Mouse (Mus musculus) heart, embryonic 12.5 days (tissue): ENCODE data around the gene Rpl4. TPM values are rescaled to one million over a fixed set of nuclear protein-coding genes. Genes with fewer than 3 reads are reported as not detected.
"Not testable (repeated sequence)": the region's sequence is repeated elsewhere in the genome, so short reads cannot be mapped to it uniquely, and the experiment has no call there.

Experiments used
- ATAC-seq: fragments of 200-750 bp; cut with Nextera tagmentation; 2 replicates; pipeline ENCODE4 v1.8.0; 2017; ENCODE audit warnings: moderate TSS enrichment, moderate library complexity; ENCODE audit not compliant: insufficient number of reproducible peaks, low FRiP score
- H3K27ac ChIP-seq: fragments of 300-500 bp; sonication (generic); 2 replicates; pipeline ENCODE4 v1.5.1; 2016; ENCODE audit warnings: mild to moderate bottlenecking, moderate library complexity; ENCODE audit not compliant: poor library complexity, severe bottlenecking
- H3K27me3 ChIP-seq: fragments of 300-500 bp; sonication (generic); replicated peaks from 2 replicates; pipeline ENCODE4 v1.6.1; 2016; ENCODE audit warnings: mild to moderate bottlenecking, moderate library complexity
- H3K36me3 ChIP-seq: fragments of 300-500 bp; sonication (generic); 2 replicates; pipeline ENCODE4 v1.6.1; 2016; ENCODE audit warnings: mild to moderate bottlenecking, moderate library complexity
- H3K4me1 ChIP-seq: fragments of 300-500 bp; sonication (generic); replicated peaks from 2 replicates; pipeline ENCODE4 v1.6.1; 2016; ENCODE audit warnings: mild to moderate bottlenecking
- H3K4me2 ChIP-seq: fragments of 300-500 bp; sonication (generic); 2 replicates; pipeline ENCODE4 v1.6.1; 2016; ENCODE audit warnings: mild to moderate bottlenecking, moderate library complexity
- H3K4me3 ChIP-seq: fragments of 300-500 bp; sonication (generic); 2 replicates; pipeline ENCODE4 v1.5.1; 2016; ENCODE audit warnings: mild to moderate bottlenecking
- H3K9ac ChIP-seq: fragments of 300-500 bp; sonication (generic); 2 replicates; pipeline ENCODE4 v1.6.1; 2016; ENCODE audit warnings: mild to moderate bottlenecking, moderate library complexity
- H3K9me3 ChIP-seq: fragments of 300-500 bp; sonication (generic); replicated peaks from 2 replicates; pipeline ENCODE4 v1.6.1; 2016; ENCODE audit warnings: mild to moderate bottlenecking, moderate library complexity
- WGBS: fragments of 180-500 bp; shearing (Covaris S2); methylation state at CpG from one replicate; pipeline ENCODE4 v1.1.7; 2016; 5-methylcytosine and 5-hydroxymethylcytosine counted together
- polyA plus RNA-seq: library from polyadenylated mRNA; unstranded; fragments of >200 nt; fragmentation: Nextera tagmentation; extraction: Ambion mirVana; gene quantifications from 2 replicates; pipeline ENCODE4 v1.2.1, GENCODE M21; 2016

Rpl4 gene
- polyA plus RNA-seq, 1 experiment from 2014 or later, result 801 TPM

GRCm38 (mm10) chr9:64198068-64198762 lies 25.0 kb downstream of the Rpl4 start:
- H3K9ac ChIP-seq, result no peak overlapping the region
- WGBS, result 92% methylated on average over 5 of the region's 5 CpGs
- H3K36me3 ChIP-seq, result peaks cover 46% of the 10 kb centered on the region
- H3K4me2 ChIP-seq, result no peak overlapping the region
- no peak overlapping the region for H3K4me3 ChIP-seq
- no peaks in the 10 kb centered on the region for H3K27me3 ChIP-seq
- 0 out of 2 replicates have a peak, but pooled peaks cover 6% of the 10 kb centered on the region for H3K4me1 ChIP-seq
- no peak for ATAC-seq
- H3K9me3 ChIP-seq, result no peaks in the 10 kb centered on the region
- no peak overlapping the region for H3K27ac ChIP-seq

GRCm38 (mm10) chr9:64198763-64199418 lies 25.7 kb downstream of the Rpl4 start:
- not testable (repeated sequence) for H3K4me1 ChIP-seq, H3K9me3 ChIP-seq, H3K27ac ChIP-seq, H3K9ac ChIP-seq, H3K4me3 ChIP-seq, H3K27me3 ChIP-seq, ATAC-seq, H3K4me2 ChIP-seq
- H3K36me3 ChIP-seq, result peaks cover 46% of the 10 kb centered on the region
- WGBS, result 64% methylated on average over 7 of the region's 7 CpGs

- H3K4me2 ChIP-seq, result no peak overlapping the region
- H3K27me3 ChIP-seq, result no peaks in the 10 kb centered on the region
- no peak overlapping the region for H3K27ac ChIP-seq
- H3K9me3 ChIP-seq, result no peaks in the 10 kb centered on the region
- H3K36me3 ChIP-seq, result peaks cover 51% of the 10 kb centered on the region
- WGBS, result 68% methylated on average over 2 of the region's 2 CpGs
- no peak overlapping the region for H3K9ac ChIP-seq
- 0 out of 2 replicates have a peak, but pooled peaks cover 6% of the 10 kb centered on the region for H3K4me1 ChIP-seq
- no peak for ATAC-seq
- H3K4me3 ChIP-seq, result no peak overlapping the region
Observed at GRCm38 (mm10) chr9:64199897-64200296, 26.7 kb downstream of the Rpl4 start.

GRCm38 (mm10) chr9:64202331-64202730 lies 29.2 kb downstream of the Rpl4 start:
- Histone ChIP-seq H3K4me3 (no peak overlapping the region), H3K9ac (no peak overlapping the region), H3K4me1 (no peaks in the 10 kb centered on the region), H3K36me3 (peaks cover 68% of the 10 kb centered on the region), H3K4me2 (no peak overlapping the region), H3K9me3 (no peaks in the 10 kb centered on the region), H3K27me3 (no peaks in the 10 kb centered on the region), H3K27ac (no peak overlapping the region)
- ATAC-seq, result no peak

GRCm38 (mm10) chr9:64202866-64203265 lies 29.7 kb downstream of the Rpl4 start:
- no peak for ATAC-seq
- Histone ChIP-seq H3K4me1 (0 out of 2 replicates have a peak, but pooled peaks cover 2% of the 10 kb centered on the region), H3K9ac (no peak overlapping the region), H3K36me3 (peaks cover 63% of the 10 kb centered on the region), H3K9me3 (no peaks in the 10 kb centered on the region), H3K27me3 (no peaks in the 10 kb centered on the region), H3K4me3 (no peak overlapping the region), H3K4me2 (no peak overlapping the region), H3K27ac (no peak overlapping the region)

GRCm38 (mm10) chr9:64207509-64208084 lies 34.4 kb downstream of the Rpl4 start:
- no peak for ATAC-seq
- H3K9ac ChIP-seq, result no peak overlapping the region
- 64% methylated on average over 3 of the region's 3 CpGs for WGBS

GRCm38 (mm10) chr9:64214452-64214851 lies 41.3 kb downstream of the Rpl4 start:
- Histone ChIP-seq H3K4me2 (no peak overlapping the region), H3K27ac (no peak overlapping the region), H3K9me3 (no peaks in the 10 kb centered on the region), H3K4me1 (peaks cover 20% of the 10 kb centered on the region), H3K27me3 (no peaks in the 10 kb centered on the region), H3K36me3 (peaks cover 31% of the 10 kb centered on the region), H3K4me3 (no peak overlapping the region), H3K9ac (no peak overlapping the region)
- 90% methylated on average over 17 of the region's 17 CpGs for WGBS
- no peak for ATAC-seq

More at GRCm38 (mm10) chr9:64207509-64208084, 34.4 kb downstream of the Rpl4 start:
- Histone ChIP-seq H3K27ac (no peak overlapping the region), H3K4me2 (no peak overlapping the region), H3K4me3 (no peak overlapping the region), H3K9me3 (no peaks in the 10 kb centered on the region), H3K27me3 (no peaks in the 10 kb centered on the region), H3K36me3 (peaks cover 75% of the 10 kb centered on the region), H3K4me1 (0 out of 2 replicates have a peak, but pooled peaks cover 5% of the 10 kb centered on the region)

- Histone ChIP-seq H3K4me1 (peaks cover 24% of the 10 kb centered on the region), H3K4me3 (no peak overlapping the region), H3K9me3 (no peaks in the 10 kb centered on the region), H3K4me2 (no peak overlapping the region), H3K27me3 (no peaks in the 10 kb centered on the region), H3K27ac (no peak overlapping the region), H3K36me3 (peaks cover 18% of the 10 kb centered on the region), H3K9ac (no peak overlapping the region)
- 59% methylated on average over 4 of the region's 4 CpGs for WGBS
- no peak for ATAC-seq
Observed at GRCm38 (mm10) chr9:64216090-64216489, 42.9 kb downstream of the Rpl4 start.

GRCm38 (mm10) chr9:64216641-64217040 lies 43.5 kb downstream of the Rpl4 start:
- no peak overlapping the region for H3K9ac ChIP-seq
- ATAC-seq, result no peak
- WGBS, result 78% methylated on average over 2 of the region's 2 CpGs

GRCm38 (mm10) chr9:64217887-64218286 lies 44.7 kb downstream of the Rpl4 start:
- no peak overlapping the region for H3K27ac ChIP-seq
- no peaks in the 10 kb centered on the region for H3K9me3 ChIP-seq
- peaks cover 3% of the 10 kb centered on the region; the same call in 1 of the 2 replicates for H3K36me3 ChIP-seq
- no peak overlapping the region for H3K4me2 ChIP-seq
- no peak overlapping the region for H3K4me3 ChIP-seq
- H3K27me3 ChIP-seq, result no peaks in the 10 kb centered on the region
- no peak for ATAC-seq
- H3K4me1 ChIP-seq, result peaks cover 24% of the 10 kb centered on the region
- no peak overlapping the region for H3K9ac ChIP-seq

More at GRCm38 (mm10) chr9:64216641-64217040, 43.5 kb downstream of the Rpl4 start:
- no peak overlapping the region for H3K4me3 ChIP-seq
- H3K9me3 ChIP-seq, result no peaks in the 10 kb centered on the region
- H3K27ac ChIP-seq, result no peak overlapping the region
- H3K4me1 ChIP-seq, result peaks cover 24% of the 10 kb centered on the region
- H3K36me3 ChIP-seq, result peaks cover 14% of the 10 kb centered on the region
- no peaks in the 10 kb centered on the region for H3K27me3 ChIP-seq
- no peak overlapping the region for H3K4me2 ChIP-seq

GRCm38 (mm10) chr9:64219305-64219704 lies 46.1 kb downstream of the Rpl4 start:
- H3K36me3 ChIP-seq, result 0 out of 2 replicates have a peak, but pooled peaks cover 2% of the 10 kb centered on the region
- H3K9me3 ChIP-seq, result no peaks in the 10 kb centered on the region
- peaks cover 24% of the 10 kb centered on the region for H3K4me1 ChIP-seq
- H3K27ac ChIP-seq, result no peak overlapping the region
- H3K9ac ChIP-seq, result no peak overlapping the region
- H3K4me3 ChIP-seq, result no peak overlapping the region
- no peak overlapping the region for H3K4me2 ChIP-seq
- no peaks in the 10 kb centered on the region for H3K27me3 ChIP-seq
- no peak for ATAC-seq
- 82% methylated on average over 1 of the region's 1 CpGs for WGBS
